Mouse (Mus musculus): Measurements from ENCODE around the gene Atp23.

The Atp23 gene

DNA sequence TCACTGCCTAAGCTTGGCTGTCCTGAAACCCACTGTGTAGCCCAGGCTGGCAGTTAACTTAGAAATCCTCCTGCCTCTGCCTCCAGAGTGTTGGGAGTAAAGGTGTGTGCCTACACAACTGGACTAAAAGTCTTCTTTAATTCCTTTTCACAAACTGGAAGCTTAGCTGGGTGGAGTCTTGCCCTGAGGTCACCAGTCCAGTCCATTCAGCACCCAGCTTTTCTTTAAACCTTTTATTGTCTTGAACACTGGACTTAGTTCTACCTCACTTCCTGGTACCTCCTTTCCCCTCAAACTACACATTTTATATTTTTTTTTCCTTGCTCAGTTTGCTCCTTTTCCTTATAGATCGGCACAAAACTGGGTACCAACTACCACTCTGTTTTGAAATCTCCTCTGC, 10.3 kb upstream of the Atp23 start:
- no peak for DNase-seq (ENCODE audit: low spot score)

DNA sequence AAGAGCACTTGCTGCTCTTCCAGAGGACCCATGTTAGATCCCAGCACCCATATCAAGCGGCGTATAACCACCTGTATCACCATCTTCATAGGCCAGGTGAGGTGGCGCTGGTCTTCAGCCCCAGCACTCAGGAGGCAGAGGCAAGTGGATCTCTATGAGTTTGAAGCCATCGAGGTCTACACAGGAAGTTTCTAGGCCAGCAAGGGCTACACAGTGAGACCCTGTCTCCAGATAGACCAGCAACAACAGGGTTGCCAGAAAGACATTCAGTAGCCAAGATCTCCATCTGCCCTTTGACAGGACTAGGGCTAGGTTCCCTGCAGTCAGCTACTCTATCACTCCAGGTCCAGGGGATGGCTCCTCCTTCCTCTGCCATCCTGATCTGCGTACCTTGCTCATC, 5.7 kb upstream of the Atp23 start:
- no peak for DNase-seq (ENCODE audit: low spot score)

DNA sequence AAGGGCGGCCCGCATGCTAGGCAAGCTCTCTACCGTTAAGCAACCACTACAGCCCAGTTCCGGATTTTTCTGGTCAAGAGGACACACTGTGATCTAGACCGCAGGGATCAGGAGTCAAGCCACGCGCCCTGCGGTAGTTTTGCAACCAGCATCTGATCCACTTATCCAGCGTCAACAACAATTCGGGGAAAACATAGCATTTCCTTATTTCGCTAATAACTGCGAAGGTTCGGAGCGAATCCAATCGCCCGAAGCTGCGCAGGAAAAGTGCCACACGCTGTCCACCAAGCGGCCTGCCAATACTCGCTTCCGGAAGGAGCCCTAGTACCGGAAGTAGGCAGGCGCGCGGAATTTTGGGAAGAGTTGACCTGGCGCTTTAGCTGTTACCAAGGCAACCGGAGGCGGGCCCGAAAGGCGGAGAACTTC, 4.5 kb upstream of the Atp23 start:
- DNase-seq (ENCODE audit: low spot score), result peak; percentile 64

DNA sequence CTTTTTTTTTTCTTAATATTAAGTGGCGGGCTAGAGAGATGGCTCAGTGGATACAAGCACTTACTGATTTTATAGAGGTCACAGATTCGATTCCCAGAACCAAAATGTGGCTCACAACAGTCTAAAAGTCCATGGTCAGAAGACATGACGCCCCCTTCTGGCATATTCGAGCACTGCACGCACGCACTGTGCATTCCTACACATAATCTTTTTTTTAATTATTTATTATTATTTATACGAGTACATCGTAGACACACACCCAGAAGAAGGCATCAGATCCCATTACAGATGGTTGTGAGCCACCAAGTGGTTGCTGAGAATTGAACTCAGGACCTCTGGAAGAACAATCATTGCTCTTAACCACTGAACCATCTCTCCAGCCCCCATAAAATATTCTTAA, 3.9 kb upstream of the Atp23 start:
- DNase-seq (ENCODE audit: low spot score), result no peak

DNA sequence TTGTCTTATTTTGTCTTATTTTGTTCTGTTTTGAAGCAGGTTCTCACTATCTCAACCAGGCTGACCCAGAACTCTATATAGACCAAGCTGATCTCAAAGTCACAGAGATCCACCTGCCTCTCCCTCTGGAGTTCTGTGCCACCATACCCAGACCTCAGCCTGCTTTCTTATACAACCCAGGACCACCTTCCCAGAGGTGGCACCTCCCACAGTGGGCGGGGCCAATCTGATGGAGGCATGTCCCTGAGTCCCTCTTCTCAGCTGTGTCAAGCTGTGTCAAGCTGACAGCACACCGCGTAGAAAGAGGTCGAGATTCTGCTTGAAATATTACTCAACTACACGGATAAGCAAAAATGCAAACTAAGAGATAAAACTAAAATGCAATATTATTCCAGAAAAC, 3.1 kb upstream of the Atp23 start:
- no peak for DNase-seq (ENCODE audit: low spot score)

DNA sequence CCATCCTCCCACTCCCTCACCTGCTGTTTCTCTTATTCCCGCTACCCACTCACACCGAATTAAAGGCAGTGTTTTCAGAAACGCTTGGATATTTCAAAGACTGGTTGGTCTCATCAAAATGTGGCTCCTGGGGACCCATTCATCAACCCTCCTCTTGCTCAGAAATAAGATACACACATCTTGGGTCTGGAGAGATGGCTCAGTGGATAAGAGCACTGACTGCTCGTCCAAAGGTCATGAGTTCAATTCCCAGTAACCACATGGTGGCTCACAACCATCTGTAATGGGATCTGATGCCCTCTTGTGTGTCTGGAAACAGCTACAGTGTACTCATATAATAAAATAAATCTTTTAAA, 311 bp upstream of the Atp23 start:
- DNase-seq (ENCODE audit: low spot score), result no peak

DNA sequence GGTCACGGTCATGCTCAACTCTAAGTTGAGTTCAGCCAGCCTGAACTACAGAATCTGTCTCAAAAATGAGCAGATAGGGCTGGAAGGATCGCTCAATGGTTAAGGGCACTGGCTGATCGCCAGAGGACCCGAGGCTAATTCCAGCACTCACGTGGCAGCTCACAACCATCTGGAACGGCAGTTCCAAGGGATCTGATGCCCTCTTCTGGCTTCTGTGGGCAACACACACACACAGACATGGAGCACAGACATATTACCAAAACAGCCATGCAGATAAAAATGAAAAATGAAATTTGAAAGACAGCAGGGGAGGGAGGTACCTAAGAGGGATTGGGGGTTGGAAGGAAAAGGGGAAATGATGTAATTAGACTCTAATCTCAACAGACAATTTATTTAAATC, 5.3 kb downstream of the Atp23 start:
- no peak for DNase-seq (ENCODE audit: low spot score)

DNA sequence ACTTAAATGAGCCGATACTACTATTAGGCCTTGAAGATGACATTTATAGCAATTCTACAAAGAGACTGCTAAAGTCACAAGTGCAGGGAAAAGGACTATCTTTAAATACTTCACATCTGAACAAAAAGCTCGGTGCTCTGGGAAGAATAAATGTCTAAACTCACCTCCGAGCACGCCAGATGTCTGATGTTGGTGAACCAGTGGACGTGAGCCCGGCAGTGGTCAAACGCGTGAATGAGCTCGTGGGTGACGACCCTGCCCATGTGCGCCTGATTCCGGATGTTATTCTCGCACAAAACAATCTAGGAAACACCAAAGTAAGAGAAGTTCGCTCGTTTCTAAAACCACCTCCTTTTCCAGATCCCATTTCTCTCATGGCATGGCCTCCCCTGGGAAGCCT, 7.1 kb downstream of the Atp23 start:
- DNase-seq (ENCODE audit: low spot score), result no peak

DNA sequence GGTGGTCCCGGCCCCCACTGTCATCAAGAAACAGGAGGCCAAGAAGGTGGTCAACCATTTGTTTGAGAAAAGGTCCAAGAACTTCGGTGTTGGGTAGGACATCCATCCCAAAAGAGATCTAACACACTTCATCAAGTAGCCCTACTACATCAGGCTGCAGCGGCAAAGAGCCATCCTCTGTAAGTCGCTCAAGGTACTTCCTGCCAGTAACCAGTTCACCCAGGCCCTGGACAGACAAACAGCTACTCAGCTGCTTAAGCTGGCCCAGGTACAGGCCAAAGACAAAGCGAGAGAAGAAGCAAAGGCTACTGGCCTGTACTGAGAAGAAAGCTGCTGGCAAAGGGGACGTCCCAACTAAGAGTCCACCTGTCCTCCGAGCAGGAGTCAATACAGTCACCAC, 8.0 kb downstream of the Atp23 start:
- no peak for DNase-seq (ENCODE audit: low spot score)

DNA sequence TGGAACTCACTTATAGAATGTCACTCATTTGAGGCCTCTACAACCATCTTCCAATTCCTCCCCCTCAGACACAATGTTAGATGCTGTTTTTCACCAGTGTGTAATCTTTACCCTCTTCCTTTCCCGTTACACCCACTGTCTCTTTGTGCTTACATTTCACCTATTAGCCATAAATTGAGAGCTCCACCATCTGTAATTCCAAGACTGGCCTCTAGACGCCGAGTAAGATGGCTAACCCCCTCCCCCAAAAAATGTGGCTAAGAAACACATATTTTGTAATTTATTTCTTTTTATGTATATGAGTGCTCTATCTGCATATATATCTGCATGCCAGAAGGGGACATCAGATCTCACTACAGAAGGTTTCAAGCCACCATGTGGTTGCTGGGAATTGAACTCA, 27.4 kb downstream of the Atp23 start:
- DNase-seq (ENCODE audit: low spot score), result no peak

DNA sequence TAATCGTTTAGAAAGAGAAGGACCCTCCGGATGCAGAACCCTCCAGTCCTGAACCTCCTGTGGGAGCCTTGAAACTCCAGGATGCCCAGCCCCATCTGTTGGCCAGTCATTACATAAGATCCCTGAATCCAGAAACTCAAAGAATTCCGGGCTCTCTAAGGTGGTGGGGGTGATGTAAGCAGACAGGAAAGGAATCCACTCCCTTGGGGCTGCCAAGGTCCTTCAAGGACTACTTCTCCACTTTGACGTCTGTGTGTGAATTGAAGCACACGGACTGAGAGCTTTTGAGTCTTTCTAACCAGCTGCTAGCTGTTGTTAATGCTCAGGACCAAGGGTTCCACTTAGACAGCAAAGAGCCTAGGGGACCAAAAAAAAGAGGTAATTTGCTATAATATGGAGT, 28.9 kb downstream of the Atp23 start:
- no peak for DNase-seq (ENCODE audit: low spot score)

DNA sequence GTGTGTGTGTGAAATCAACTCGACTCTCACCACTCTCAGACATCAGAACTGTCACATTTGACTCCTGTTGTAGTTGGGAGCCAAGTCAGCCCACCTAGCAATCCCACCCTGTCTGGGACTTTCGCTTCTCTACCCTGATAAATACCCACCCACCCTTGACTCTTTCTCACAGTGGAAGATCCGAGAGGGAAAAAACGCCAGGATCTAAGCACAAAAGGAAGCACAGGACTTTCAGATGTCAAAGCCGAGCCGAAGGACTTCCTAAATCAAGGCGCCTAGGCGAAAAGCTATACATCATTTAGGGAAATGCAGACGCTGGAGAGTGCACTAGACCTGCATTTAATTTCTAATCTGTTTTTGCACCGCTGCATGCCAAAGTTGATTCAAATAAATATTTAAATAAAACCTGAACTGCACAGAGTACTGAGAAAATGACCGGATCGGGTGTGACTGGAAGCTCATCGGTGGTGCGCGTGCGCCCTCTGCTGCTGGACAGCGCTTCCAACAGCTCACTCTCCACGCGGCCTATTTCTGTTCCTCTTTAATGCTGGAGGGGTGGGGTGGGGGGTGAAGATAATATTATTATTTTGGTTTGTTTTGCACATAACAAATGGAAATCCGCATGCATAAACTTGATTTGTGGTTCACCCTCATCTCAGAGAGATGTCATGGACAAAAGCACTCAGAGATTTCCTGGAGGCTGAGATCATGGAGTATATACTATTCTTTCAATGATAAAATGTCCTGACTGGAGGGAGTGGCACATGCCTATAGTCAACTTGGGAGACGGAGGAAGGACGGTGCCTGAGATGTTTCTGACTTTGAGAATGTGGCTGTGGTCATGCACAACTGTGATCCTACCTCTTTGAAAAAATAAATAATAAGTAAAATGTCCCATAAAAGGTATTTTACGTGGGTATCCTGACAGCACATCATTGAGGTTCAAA, 31.5 kb downstream of the Atp23 start:
- peak; percentile 72 for DNase-seq (ENCODE audit: low spot score)

DNA sequence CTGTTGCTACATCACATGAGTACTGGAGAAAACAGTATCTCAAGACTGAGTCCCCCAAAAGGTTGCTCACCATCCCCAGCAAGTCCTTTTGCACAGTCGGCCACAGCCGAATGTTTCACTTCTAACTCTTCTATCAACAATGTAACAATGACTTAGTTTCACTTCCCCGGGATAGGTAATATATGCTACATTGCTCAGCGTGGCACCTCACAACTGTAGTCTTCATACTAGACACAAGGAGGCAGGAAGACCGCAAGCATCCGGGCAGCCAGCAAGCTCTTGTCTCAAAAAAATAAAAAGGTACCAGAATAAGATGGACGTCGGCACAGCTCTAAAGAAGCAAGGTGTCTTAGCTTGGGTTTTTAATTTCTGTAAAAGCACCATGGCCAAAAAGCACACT, 35.9 kb downstream of the Atp23 start:
- no peak for DNase-seq (ENCODE audit: low spot score)

DNA sequence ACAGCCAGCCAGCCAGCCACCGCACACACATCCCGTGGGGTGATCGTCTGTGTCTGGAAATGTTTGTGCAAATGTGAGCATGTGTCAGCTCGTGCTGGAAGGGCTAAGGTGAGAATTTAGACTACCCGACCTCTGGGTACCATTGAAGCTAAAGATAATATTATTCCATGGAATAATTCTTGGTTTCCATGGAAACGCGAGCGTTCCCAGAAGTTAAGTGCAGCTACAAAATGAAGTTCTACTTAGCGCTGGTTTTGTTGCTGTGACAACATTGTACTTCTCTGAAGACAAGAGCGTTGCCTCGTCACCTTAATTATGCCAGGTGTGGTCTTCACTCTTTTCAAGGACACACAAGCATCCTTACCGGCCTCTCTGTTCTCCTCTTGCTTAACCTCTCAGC, 39.0 kb downstream of the Atp23 start:
- no peak for DNase-seq (ENCODE audit: low spot score)

DNA sequence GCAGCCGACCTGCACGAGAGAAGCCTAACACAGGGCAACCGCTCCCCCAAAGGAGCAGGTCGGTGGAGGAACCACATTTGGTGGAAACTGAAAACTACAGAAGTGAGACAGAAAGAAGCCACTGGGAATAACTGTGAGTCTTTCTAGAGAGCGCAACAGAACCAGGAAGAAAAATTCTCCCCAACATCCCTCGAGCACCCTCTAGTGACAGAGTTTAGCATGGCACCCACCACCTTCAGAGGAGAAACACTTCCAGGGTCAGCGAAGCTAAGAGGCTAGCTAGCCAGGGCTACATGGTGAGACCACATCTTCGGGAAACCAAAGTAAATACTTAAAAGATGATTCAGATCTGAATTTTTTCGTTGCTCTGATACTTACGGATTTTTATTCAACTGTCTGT, 47.9 kb downstream of the Atp23 start:
- no peak for DNase-seq (ENCODE audit: low spot score)

DNA sequence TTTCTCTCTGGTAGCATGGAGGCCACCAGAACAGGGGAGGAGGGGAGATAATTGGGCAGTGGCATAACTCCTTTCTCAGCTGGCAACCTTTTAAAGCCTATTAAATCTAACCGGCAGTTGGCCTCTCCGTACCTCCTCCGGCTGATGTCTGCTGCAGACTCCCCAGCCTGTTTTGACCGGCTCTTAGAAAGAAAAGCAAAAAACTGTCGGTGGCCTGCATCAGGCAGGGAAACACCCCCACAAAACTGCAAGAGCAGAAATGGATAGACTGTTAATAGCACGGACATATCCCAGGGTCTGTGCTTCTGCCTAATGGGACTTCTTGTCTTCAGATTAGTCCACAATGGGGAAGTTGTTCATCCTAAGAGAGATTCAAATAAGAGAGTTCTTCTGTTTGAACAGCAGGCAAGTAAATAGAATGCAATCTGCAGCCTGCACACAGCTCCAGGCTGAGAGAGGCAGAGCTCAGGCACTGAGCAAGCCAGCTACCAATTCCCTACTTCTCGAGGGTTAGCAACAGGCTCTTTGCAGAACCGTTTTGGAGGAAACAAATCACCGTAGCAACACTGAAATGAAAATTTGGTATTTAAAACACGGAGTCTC, 55.7 kb downstream of the Atp23 start:
- DNase-seq (ENCODE audit: low spot score), result no peak

DNA sequence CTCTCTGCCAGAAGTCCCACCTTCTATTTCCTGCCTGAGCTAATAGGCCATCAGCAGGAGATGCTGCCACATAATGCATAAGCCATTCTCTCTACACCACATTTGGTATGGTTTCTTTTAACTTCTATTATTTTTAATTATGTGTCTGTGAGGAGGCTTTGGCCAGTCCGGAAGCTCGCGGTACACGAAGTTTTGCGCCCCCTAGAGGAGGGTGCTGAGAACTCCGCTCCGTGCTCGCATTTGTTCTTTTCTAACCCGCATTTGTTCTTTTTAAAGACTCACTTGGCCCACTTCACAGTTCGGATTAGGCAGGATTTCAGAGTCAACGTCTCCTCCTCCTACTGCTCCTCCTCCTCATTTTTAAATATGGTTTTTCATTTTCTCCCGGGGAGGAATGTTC, 56.5 kb downstream of the Atp23 start:
- DNase-seq (ENCODE audit: low spot score), result no peak

DNA sequence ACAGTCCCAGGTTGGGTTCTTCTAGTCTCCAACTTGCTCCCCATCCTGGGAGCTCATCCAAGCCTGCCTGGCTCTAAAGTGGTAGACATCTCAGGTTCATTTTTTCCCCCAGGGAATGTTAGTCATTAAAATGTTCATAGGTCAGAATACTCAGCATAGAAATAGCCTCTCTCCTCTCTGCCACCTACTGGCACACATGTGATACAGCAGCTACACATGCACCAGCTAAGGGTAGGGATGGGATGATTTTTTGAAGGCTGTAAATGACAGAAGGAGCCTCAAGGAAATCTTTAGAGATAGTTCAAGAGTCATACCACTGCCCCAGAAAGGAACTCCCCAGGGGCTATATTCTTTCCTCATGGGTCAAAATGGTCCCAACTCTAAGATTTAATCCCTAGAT, 60.9 kb downstream of the Atp23 start:
- no peak for DNase-seq (ENCODE audit: low spot score)

DNA sequence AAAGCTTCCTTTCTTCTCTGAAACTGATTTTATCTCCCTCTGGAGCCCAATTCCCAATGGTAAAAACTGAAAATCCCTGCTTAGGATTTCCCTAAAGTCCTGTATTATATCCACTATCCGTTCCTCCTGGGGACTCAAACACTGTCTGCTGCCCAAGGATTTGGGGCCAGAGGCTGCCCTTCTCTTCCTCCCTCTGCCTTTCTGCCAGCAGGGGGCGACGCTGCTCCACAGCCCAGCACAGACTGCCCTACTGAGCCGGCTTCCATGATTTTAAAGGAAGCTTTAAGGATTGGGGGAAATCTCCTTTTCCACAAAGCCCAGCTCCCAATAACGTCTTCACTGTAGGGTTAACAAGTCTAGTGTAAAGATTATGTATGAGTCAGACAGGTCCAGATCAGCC, 68.1 kb downstream of the Atp23 start:
- DNase-seq (ENCODE audit: low spot score), result no peak

DNA sequence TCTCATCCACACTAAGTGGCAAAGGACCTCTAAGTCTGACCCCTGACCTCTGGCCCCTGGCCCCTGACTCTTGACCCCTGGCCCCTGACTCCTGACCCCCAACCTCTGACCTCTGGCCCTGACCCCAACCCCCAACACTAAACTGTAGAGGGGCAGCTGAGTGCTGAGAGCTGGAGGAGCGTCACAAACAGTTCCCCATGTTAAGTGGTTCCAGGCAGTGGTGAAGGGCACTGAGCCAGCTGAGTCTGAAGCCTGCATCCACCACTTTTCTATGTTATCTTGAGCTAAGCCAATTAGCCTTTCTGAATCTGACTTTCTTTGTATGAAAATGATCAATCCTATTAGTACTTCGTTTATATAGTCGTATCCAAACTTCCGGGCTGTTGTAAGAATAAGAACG, 69.8 kb downstream of the Atp23 start:
- DNase-seq (ENCODE audit: low spot score), result no peak

DNA sequence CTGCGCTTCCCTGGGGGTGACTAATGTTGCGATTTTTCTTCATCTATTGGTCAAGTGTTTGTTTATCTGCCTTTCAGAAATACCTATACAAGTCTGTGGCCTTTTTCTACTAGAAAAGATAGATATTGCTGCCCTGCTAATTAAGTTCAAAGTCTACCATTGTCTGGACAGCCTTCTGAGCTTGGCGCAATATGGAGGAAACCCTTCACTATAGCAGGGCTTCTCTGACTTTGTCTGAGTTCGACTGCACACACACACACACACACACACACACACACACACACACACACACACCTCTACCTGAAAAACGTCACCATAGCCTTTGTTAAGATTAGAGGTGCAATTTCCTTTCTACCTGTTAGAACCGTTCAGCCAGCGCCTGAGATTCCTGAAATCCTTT, 72.5 kb downstream of the Atp23 start:
- DNase-seq (ENCODE audit: low spot score), result no peak

DNA sequence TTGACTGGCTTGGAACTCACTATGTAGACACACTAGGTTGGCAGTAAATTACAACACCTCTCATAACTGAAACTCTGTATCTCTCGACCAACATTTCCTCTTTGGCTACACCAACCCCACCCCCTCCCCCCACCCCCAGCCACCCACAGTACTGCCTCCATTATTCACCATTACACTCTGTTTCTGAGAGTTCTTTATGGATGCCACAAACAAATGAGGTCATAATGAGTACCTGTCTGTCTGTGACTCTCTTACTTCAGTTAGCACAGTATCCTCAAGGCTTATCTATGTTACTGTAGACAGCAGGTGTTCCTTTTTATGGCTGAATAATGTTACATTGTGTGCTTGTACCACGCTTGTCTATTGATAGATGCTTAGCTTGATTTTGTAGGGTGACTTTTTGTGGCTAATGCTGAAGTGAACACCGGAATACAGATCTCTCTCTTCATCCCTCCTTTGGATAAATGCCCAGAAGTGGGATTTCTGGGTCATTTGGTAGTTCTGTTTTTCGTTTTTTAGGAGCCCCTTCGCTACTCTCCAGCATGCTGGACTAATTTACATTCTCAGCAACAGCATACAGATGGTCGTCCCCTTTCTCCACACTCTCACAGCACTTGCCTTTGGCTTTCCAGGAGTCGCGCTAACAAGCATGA, 73.1 kb downstream of the Atp23 start:
- no peak for DNase-seq (ENCODE audit: low spot score)

DNA sequence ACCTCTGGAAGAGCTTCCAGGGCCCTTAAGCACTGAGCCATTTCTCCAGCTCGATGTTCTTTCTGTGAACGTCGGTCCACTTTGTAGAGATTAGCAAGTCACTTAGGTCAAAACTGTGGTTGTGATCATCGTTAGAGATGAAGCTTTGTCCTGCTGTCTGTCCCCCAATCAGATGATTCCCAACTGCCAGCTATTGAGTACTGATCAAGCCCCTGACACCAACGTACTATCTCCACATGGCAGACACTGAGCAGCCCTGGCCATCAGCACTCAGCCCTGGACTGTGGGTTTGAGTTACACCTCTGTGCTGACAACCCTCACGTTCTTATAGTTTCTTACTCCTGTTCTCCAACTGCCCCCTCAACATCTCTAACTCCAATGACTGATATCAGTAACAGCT, 74.2 kb downstream of the Atp23 start:
- DNase-seq (ENCODE audit: low spot score), result no peak

Data from layer of hippocampus, adult 9-10 months (tissue).